Mouse (Mus musculus) heart, embryonic 15.5 days (tissue): ENCODE data around the gene Gm6685. TPM values are rescaled to one million over a fixed set of nuclear protein-coding genes. Genes with fewer than 3 reads are reported as not detected.
A peak's percentile ranks its signal among the peaks of the same experiment; 100 is the strongest.
"Not testable (repeated sequence)": the region's sequence is repeated elsewhere in the genome, so short reads cannot be mapped to it uniquely, and the experiment has no call there.

Source experiments
- ATAC-seq: fragments of 200-750 bp; cut with Nextera tagmentation; replicated peaks from 2 replicates; pipeline ENCODE4 v1.8.0; 2017; ENCODE audit warnings: low read depth, moderate TSS enrichment; ENCODE audit not compliant: insufficient number of reproducible peaks, insufficient read depth, low FRiP score
- H3K27ac ChIP-seq: fragments of 300-500 bp; sonication (generic); 2 replicates; pipeline ENCODE4 v1.5.1; 2015; ENCODE audit warnings: mild to moderate bottlenecking, inconsistent platforms
- H3K27me3 ChIP-seq: fragments of 300-500 bp; sonication (generic); 2 replicates; pipeline ENCODE4 v1.6.1; 2015; ENCODE audit warnings: inconsistent platforms
- H3K36me3 ChIP-seq: fragments of 300-500 bp; sonication (generic); 2 replicates; pipeline ENCODE4 v1.6.1; 2015; ENCODE audit warnings: mild to moderate bottlenecking, inconsistent platforms
- H3K4me1 ChIP-seq: fragments of 300-500 bp; sonication (generic); replicated peaks from 2 replicates; pipeline ENCODE4 v1.6.1; 2015; ENCODE audit warnings: inconsistent platforms
- H3K4me2 ChIP-seq: fragments of 300-500 bp; sonication (generic); 2 replicates; pipeline ENCODE4 v1.6.1; 2015; ENCODE audit warnings: inconsistent platforms, mild to moderate bottlenecking, moderate library complexity
- H3K4me3 ChIP-seq: fragments of 300-500 bp; sonication (generic); 2 replicates; pipeline ENCODE4 v1.5.1; 2015; ENCODE audit warnings: mild to moderate bottlenecking, inconsistent platforms
- H3K9ac ChIP-seq: fragments of 300-500 bp; sonication (generic); 2 replicates; pipeline ENCODE4 v1.6.1; 2015; ENCODE audit warnings: mild to moderate bottlenecking, inconsistent platforms
- H3K9me3 ChIP-seq: fragments of 300-500 bp; sonication (generic); replicated peaks from 2 replicates; pipeline ENCODE4 v1.6.1; 2016; ENCODE audit warnings: inconsistent platforms
- WGBS: fragments of 180-500 bp; shearing (Covaris S2); methylation state at CpG from one replicate; pipeline ENCODE4 v1.1.7; 2015; ENCODE audit warnings: mixed read lengths; 5-methylcytosine and 5-hydroxymethylcytosine counted together
- polyA plus RNA-seq: library from polyadenylated mRNA; unstranded; fragments of >200 nt; fragmentation: Nextera tagmentation; extraction: Ambion mirVana; gene quantifications from 2 replicates; pipeline ENCODE4 v1.2.1, GENCODE M21; 2015

Gm6685 gene
- not detected in 2 replicates for polyA plus RNA-seq

DNA sequence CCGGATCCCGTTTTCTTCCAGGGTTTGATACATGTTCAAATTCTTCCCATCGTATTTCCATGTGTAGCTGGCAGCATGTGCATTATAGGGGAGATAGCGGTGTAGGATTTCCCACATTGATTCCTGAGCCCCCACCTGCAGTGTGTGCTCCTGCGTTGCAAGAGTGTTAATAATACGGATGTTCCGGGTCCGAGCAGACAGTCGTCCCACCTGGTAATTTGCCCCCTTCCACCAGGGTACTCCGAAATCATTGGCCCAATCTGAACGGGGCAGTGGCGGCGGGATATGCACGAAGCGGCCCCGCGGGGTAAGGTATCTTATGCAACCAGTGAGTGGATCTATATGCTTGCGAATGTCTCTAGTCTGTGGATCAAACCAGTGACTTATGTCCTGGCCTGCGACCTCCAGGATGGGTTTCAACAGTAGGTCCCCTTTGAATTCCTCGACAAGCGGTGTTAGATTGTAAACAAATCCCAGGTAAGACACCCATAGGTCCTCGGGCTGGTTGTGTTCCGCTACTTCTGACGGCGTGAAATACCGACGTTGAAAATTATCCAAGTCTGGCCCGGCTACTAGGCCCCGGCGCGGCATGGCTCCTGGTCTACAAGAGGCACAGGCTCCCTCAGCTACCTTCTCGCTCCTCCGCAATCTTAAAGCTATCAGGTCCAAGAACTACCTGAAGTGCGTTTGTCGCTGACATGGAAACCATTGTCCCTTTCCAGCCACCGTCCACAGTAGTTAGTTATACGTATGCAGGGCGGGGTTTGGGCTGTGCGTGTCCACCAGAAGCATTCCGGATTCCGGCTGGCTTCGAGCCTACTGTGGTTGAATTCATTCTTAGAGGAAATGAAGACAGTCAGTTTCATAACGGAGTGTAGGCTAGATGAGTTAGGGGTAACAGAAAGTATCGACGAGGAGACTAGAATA is at the start of gene Gm6685:
Gene Gm6685 (minus strand): TSS at position 644 of the 927 bp plus-strand sequence.
- not testable (repeated sequence) for H3K4me2 ChIP-seq, H3K4me1 ChIP-seq, H3K27ac ChIP-seq, ATAC-seq, H3K4me3 ChIP-seq, H3K27me3 ChIP-seq, H3K9ac ChIP-seq, H3K9me3 ChIP-seq, H3K36me3 ChIP-seq
- 88% methylated on average over 45 of the region's 45 CpGs for WGBS

DNA sequence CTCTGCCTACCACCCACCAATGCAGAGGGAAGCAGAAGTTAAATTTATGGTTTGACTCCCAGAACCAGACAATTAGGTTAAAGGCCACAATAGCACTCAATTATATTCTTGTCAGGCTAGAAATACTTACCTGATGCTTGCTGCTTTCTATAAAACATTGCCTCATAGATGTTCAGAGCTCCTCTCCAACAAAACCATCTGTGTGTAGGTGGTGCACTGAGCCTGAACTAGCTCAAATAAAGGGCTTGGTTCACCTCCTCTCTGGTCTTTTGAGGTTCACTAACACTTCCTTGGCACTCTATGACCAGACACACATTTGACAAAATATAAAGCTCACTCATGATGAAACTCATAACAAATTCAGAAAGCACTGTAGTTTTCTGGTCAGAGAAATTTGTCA is 36.2 kb upstream of the Gm6685 start:
- no peak overlapping the region for H3K27ac ChIP-seq
- no peaks in the 10 kb centered on the region for H3K9me3 ChIP-seq
- no peak overlapping the region for H3K4me2 ChIP-seq
- no peaks in the 10 kb centered on the region for H3K4me1 ChIP-seq
- no peaks in the 10 kb centered on the region for H3K36me3 ChIP-seq
- ATAC-seq, result no peak
- no peak overlapping the region for H3K9ac ChIP-seq
- no peak overlapping the region for H3K4me3 ChIP-seq
- no peaks in the 10 kb centered on the region for H3K27me3 ChIP-seq

DNA sequence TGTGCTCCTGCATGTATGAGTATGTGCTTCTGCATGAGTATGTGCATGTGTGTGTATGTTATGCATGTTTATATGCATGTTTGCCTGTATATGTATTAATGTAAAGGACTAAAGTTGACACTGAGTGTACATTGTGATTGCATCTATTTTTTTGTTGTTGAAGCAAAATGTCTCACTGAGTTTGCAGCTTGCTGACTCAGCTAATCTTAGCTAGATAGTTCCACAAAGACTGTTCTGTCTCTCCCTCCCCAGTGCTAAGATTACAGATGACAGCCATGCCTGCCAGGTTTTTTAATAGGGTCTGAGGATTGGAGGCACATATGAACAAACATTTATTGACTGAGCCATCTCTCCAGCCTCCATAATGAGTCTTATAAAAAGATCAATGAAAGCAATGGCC is 35.0 kb upstream of the Gm6685 start:
- ATAC-seq, result no peak
- Histone ChIP-seq H3K4me1 (no peaks in the 10 kb centered on the region), H3K9ac (no peak overlapping the region), H3K27me3 (no peaks in the 10 kb centered on the region), H3K27ac (no peak overlapping the region), H3K4me3 (no peak overlapping the region), H3K9me3 (no peaks in the 10 kb centered on the region), H3K4me2 (no peak overlapping the region), H3K36me3 (no peaks in the 10 kb centered on the region)

DNA sequence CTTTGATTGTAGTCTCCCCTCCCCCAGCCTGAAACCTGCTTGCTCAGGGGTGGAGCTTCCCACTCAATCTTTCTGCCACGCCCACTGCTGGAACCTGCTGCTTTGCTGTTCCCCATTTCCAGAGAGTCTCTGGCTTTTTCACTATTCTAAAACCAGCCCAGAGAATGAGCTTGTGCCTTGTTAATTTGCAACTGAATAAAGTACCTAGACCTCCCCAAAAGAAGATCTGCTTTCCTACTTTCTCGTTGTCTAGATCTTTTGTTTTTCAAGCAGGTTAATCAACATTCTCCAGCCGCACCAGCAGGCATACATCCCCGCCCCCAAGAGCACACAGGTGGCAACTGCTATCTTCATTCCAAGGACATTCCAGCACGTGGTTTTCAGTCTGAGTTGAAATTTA is 31.7 kb upstream of the Gm6685 start:
- ATAC-seq, H3K4me2 ChIP-seq, H3K9ac ChIP-seq, H3K27ac ChIP-seq, H3K4me3 ChIP-seq, H3K4me1 ChIP-seq, H3K27me3 ChIP-seq, H3K36me3 ChIP-seq, H3K9me3 ChIP-seq: not testable (repeated sequence)
- WGBS, result 66% methylated on average over 5 of the region's 5 CpGs

DNA sequence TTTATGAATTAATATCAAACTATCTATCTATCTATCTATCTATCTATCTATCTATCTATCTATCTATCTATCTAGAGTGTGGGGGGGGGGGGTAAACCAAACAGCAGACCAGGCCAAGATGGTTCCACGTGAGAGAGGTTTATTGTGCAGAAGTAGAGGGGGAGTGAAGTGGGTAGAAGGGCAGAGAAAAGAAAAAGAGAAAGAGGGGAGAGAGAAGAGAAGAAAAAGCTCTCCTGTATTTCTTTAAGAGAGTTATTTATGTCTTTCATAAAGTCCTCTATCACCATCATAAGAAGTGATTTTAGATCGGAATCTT is 26.2 kb upstream of the Gm6685 start:
- Histone ChIP-seq H3K27me3 (no peaks in the 10 kb centered on the region), H3K27ac (no peak overlapping the region), H3K9ac (peak overlapping the region; percentile 46; the same call in 1 of the 2 replicates), H3K4me1 (0 out of 2 replicates have a peak, but pooled peaks cover 3% of the 10 kb centered on the region), H3K9me3 (no peaks in the 10 kb centered on the region), H3K4me2 (peak overlapping the region; percentile 74), H3K36me3 (no peaks in the 10 kb centered on the region), H3K4me3 (peak overlapping the region; percentile 53)
- WGBS, result 47% methylated on average over 2 of the region's 2 CpGs
- ATAC-seq, result no peak

DNA sequence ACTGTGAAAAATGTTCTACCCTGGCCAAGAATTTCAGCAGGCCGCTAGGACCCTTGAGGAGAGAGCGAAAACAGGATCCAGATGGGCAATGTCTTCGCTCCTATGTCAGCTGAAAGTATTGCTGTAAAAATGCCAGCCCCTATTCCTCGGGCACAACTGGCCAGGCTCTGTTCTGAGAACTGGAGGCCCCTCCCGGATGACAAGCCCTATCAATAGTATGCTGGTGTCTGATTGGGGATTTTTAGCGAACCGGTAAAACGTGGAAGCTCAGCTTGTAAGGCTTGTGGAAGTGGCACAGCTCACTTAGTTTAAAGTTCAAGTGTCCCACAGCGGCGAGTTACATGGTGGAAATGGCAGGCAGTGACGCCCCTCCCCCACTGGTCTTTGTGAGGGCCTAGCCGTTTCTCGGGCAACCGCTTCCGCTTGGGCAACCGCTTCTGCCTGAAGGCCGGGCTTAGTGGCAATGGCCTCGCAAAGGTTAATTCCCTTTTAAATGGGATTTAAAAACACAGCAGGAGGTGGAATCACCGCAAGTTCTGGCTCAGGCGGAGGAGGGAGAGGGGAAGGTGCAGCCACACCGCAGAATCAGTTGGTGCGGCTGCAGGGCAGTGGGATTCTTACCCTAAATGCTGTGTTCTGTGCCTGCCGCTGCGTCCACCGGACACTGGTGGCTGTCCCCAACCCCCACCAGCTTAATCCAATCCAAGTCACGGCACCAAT is 25.7 kb upstream of the Gm6685 start:
- Histone ChIP-seq H3K36me3 (no peaks in the 10 kb centered on the region), H3K4me2 (peak overlapping the region; percentile 74), H3K4me3 (peak overlapping the region; percentile 53), H3K4me1 (0 out of 2 replicates have a peak, but pooled peaks cover 3% of the 10 kb centered on the region), H3K9ac (peak overlapping the region; percentile 46), H3K27me3 (no peaks in the 10 kb centered on the region), H3K27ac (no peak overlapping the region), H3K9me3 (no peaks in the 10 kb centered on the region)
- 5% methylated on average over 26 of the region's 26 CpGs for WGBS
- peak; percentile 76; the same call in 1 of the 2 replicates for ATAC-seq

DNA sequence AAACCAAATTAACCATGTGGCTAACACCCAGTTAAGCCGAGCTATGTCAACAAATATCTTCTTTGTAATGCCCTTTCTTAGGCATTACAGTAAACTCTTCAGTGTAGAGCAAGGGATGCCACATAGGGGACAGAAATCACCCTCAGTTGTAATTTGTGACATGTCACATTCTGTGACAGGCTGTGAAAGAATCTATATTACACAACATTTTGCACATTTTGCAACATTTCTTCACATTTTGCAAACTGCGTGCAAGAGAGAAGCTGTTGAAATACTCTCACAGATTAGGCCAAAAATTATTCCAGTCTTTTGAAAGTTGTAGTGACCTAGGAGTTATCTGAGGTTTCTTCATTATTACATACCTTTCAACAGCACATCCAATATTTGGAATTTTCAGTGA is 3.8 kb upstream of the Gm6685 start:
- WGBS, result 70% methylated on average over 2 of the region's 2 CpGs
- no peak for ATAC-seq
- Histone ChIP-seq H3K27me3 (no peaks in the 10 kb centered on the region), H3K4me1 (no peaks in the 10 kb centered on the region), H3K27ac (no peak overlapping the region), H3K36me3 (no peaks in the 10 kb centered on the region), H3K9ac (no peak overlapping the region), H3K4me3 (no peak overlapping the region), H3K4me2 (no peak overlapping the region), H3K9me3 (no peaks in the 10 kb centered on the region)

DNA sequence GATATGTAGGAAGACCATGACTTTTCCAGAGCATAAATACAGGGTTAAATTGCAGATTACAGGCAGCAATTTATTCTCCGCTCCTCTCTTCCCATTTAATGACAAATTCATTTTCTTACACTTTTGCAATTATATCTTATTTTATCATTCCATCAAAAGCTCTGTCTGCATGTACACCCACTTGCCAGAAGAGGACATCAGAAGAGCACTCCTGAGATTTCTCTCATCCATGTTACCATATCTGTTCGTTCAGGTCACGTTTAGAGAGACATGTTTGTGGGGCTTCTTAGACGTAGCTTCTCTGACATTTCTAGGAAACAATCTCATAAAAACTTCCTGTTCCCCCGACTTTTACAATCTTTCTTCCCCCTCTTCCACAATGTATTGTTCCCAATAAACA is 2.2 kb upstream of the Gm6685 start:
- Histone ChIP-seq H3K27ac (no peak overlapping the region), H3K9me3 (no peaks in the 10 kb centered on the region), H3K36me3 (no peaks in the 10 kb centered on the region), H3K4me2 (no peak overlapping the region), H3K27me3 (no peaks in the 10 kb centered on the region), H3K4me3 (no peak overlapping the region), H3K4me1 (no peaks in the 10 kb centered on the region), H3K9ac (no peak overlapping the region)
- ATAC-seq, result no peak
- 65% methylated on average over 5 of the region's 5 CpGs for WGBS

DNA sequence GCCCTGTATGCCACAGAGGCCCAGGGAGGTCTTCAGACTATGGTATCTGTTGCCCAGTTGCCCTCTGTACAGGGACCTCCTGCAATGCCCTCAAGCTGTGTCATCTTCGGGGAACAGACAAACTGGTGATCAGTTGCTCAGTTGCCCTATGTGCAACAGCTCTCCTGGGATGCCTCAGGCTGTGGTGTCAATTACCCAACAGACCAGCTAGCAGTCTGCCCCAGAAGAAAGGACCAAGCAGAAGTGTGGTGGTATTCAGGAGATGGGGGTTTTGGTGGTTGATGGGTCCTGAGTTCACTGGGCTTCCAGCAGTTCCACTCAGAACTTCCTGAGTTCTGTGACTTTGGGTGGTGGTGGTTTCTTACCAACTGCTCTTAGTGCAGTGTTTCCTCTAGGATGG is 11.8 kb downstream of the Gm6685 start:
- ATAC-seq, result no peak
- H3K27ac ChIP-seq, result no peak overlapping the region
- H3K36me3 ChIP-seq, result no peaks in the 10 kb centered on the region
- 71% methylated on average over 1 of the region's 1 CpGs for WGBS
- H3K27me3 ChIP-seq, result no peaks in the 10 kb centered on the region
- H3K9ac ChIP-seq, result no peak overlapping the region
- H3K4me3 ChIP-seq, result no peak overlapping the region
- no peak overlapping the region for H3K4me2 ChIP-seq
- H3K4me1 ChIP-seq, result no peaks in the 10 kb centered on the region
- H3K9me3 ChIP-seq, result peaks cover 3% of the 10 kb centered on the region; the same call in 1 of the 2 replicates

DNA sequence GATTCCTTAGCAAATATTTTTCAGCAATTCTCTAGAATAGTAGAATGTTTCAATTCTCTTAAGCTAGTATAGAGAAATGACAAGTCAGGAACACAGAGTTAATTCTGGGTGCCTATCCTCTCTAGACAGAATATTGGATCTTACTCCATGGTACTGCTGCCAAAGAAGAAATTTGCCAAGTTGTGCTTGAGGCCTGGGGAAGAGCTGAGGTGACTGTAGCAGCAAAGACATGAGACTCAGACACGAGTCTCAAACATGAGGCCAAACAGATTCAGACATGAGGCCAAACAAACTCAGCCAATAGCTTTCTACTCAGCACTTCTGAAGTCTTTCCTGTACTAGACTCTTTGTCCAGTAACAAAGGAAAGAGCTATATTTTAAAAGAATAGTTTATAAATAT is 26.3 kb downstream of the Gm6685 start:
- Histone ChIP-seq H3K36me3 (no peaks in the 10 kb centered on the region), H3K4me2 (no peak overlapping the region), H3K27ac (no peak overlapping the region), H3K9ac (no peak overlapping the region), H3K4me1 (no peaks in the 10 kb centered on the region), H3K4me3 (no peak overlapping the region), H3K9me3 (no peaks in the 10 kb centered on the region), H3K27me3 (no peaks in the 10 kb centered on the region)
- ATAC-seq, result no peak
- 48% methylated on average over 1 of the region's 1 CpGs for WGBS

DNA sequence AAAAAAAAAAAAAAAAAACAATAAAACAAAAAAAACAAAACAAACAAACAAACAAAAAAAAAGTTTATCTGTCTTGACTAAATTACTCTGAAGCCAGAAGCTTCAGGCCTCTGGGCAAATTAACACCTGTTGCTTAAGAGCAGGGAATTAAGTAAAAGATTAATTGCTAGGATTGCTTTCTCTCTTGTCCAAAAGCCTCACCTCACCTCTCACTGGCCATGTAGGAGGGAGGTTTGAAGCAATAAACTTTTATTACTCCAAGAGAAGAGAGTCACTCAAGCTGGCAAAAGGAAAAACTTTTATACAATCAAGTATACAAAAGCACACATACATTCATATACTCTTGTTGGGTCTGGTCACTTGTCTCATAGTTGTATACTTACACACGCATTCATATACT is 31.9 kb downstream of the Gm6685 start:
- Histone ChIP-seq H3K27ac (no peak overlapping the region), H3K9me3 (no peaks in the 10 kb centered on the region), H3K27me3 (no peaks in the 10 kb centered on the region), H3K4me1 (no peaks in the 10 kb centered on the region), H3K4me3 (no peak overlapping the region), H3K4me2 (no peak overlapping the region), H3K36me3 (no peaks in the 10 kb centered on the region), H3K9ac (no peak overlapping the region)
- 86% methylated on average over 1 of the region's 1 CpGs for WGBS
- ATAC-seq, result no peak
